Mouse (Mus musculus) CH12F3 (cell line): Measurements from ENCODE around the gene Zfp217.

Experiments
- in situ Hi-C: fragments of 300-500 bp; cut with MboI; formaldehyde crosslinking; loops from 2 replicates; pipeline ENCODE4 v1.14.3; 2020; ENCODE audit warnings: low sequenced_read_pairs

Zfp217 gene

GRCm38 (mm10) chr2:170106000-170106399 is 41.9 kb downstream of the Zfp217 start:
- in situ Hi-C loops: loop anchor here (25.0 kb wide), 1 partner anchor 406 kb away; no protein-coding TSS in a partner anchor

GRCm38 (mm10) chr2:170104396-170104795 is 43.5 kb downstream of the Zfp217 start:
- in situ Hi-C loops: loop anchor here (25.0 kb wide), 1 partner anchor 408 kb away; no protein-coding TSS in a partner anchor

- in situ Hi-C loops: loop anchor here (25.0 kb wide), 1 partner anchor 408 kb away; no protein-coding TSS in a partner anchor
These were observed 44.1 kb downstream of the Zfp217 start for GRCm38 (mm10) chr2:170103852-170104251.

- in situ Hi-C loops: loop anchor here (25.0 kb wide), 1 partner anchor 409 kb away; no protein-coding TSS in a partner anchor
These were observed 44.6 kb downstream of the Zfp217 start for GRCm38 (mm10) chr2:170103341-170103740.

GRCm38 (mm10) chr2:170101932-170102331 is 46.0 kb downstream of the Zfp217 start:
- in situ Hi-C loops: loop anchor here (25.0 kb wide), 1 partner anchor 410 kb away; no protein-coding TSS in a partner anchor

- in situ Hi-C loops: loop anchor here (25.0 kb wide), 1 partner anchor 411 kb away; no protein-coding TSS in a partner anchor
These were observed 46.8 kb downstream of the Zfp217 start for GRCm38 (mm10) chr2:170101132-170101531.

- in situ Hi-C loops: no loop called here
These were observed 53.0 kb downstream of the Zfp217 start for GRCm38 (mm10) chr2:170094871-170095270.

- in situ Hi-C loops: no loop called here
These were observed 53.7 kb downstream of the Zfp217 start for GRCm38 (mm10) chr2:170094220-170094619.

GRCm38 (mm10) chr2:170091563-170092443 is 56.1 kb downstream of the Zfp217 start:
- in situ Hi-C loops: no loop called here

- in situ Hi-C loops: no loop called here
These were observed 69.4 kb downstream of the Zfp217 start for GRCm38 (mm10) chr2:170078442-170079017.

GRCm38 (mm10) chr2:170078041-170078440 is 69.9 kb downstream of the Zfp217 start:
- in situ Hi-C loops: no loop called here

GRCm38 (mm10) chr2:170076941-170077490 is 70.9 kb downstream of the Zfp217 start:
- in situ Hi-C loops: no loop called here

- in situ Hi-C loops: no loop called here
These were observed 77.2 kb downstream of the Zfp217 start for GRCm38 (mm10) chr2:170070641-170071241.

GRCm38 (mm10) chr2:170069976-170070375 is 77.9 kb downstream of the Zfp217 start:
- in situ Hi-C loops: no loop called here

- in situ Hi-C loops: no loop called here
These were observed 85.5 kb downstream of the Zfp217 start for GRCm38 (mm10) chr2:170062378-170062777.

- in situ Hi-C loops: no loop called here
These were observed 87.8 kb downstream of the Zfp217 start for GRCm38 (mm10) chr2:170060066-170060465.

GRCm38 (mm10) chr2:170058774-170059173 is 89.1 kb downstream of the Zfp217 start:
- in situ Hi-C loops: no loop called here
